Mouse (Mus musculus) cerebellum, adult 2 months (tissue): ENCODE measurements around the gene Cacna2d4. TPM values are rescaled to one million over a fixed set of nuclear protein-coding genes. Genes with fewer than 3 reads are reported as not detected.
"Not testable (repeated sequence)": the region's sequence is repeated elsewhere in the genome, so short reads cannot be mapped to it uniquely, and the experiment has no call there.

ENCODE experiments used
- DNase-seq, 2 experiments: peaks; one replicate each; pipeline ENCODE4 v3.0.0; 2021
- H3K27ac ChIP-seq: fragments of 200-500 bp; 2 replicates; pipeline ENCODE4 v1.5.1; 2012; ENCODE audit warnings: low read length, control low read depth, inconsistent platforms; ENCODE audit not compliant: insufficient read depth
- H3K27me3 ChIP-seq: fragments of 200-500 bp; 2 replicates; pipeline ENCODE4 v1.6.1; 2012; ENCODE audit warnings: inconsistent platforms, mild to moderate bottlenecking, low read length, moderate library complexity; ENCODE audit not compliant: control insufficient read depth, insufficient read depth
- H3K4me1 ChIP-seq: fragments of 200-500 bp; 2 replicates; pipeline ENCODE4 v1.6.1; 2011; ENCODE audit warnings: low read length; ENCODE audit not compliant: control insufficient read depth, insufficient read depth
- H3K4me3 ChIP-seq: fragments of 200-500 bp; replicated peaks from 2 replicates; pipeline ENCODE3; 2011; ENCODE audit warnings: mild to moderate bottlenecking, low read depth, low read length, control low read depth; ENCODE audit not compliant: insufficient read depth
- CTCF ChIP-seq: fragments of 200-500 bp; IDR thresholded peaks from 2 replicates; pipeline ENCODE4 v1.5.1; 2011; ENCODE audit warnings: low read depth, mild to moderate bottlenecking, control low read depth, low read length, moderate library complexity, borderline replicate concordance; ENCODE audit not compliant: insufficient read depth
- POLR2A ChIP-seq: fragments of 200-500 bp; IDR thresholded peaks from 2 replicates; pipeline ENCODE4 v1.6.1; 2011; ENCODE audit warnings: low read length, control low read depth, borderline replicate concordance; ENCODE audit not compliant: insufficient read depth
- WGBS: fragments of 180-500 bp; shearing (Covaris S2); methylation state at CpG from one replicate; pipeline ENCODE4 v1.1.7; 2018; 5-methylcytosine and 5-hydroxymethylcytosine counted together
- polyA plus RNA-seq: library from polyadenylated mRNA; depleted of rRNA; stranded (reverse); fragments of >200 nt; gene quantifications from 2 replicates; pipeline ENCODE4 v1.2.3, GENCODE M21; 2012

The Cacna2d4 gene
- polyA plus RNA-seq, 1 experiment = 3.2 TPM

DNA sequence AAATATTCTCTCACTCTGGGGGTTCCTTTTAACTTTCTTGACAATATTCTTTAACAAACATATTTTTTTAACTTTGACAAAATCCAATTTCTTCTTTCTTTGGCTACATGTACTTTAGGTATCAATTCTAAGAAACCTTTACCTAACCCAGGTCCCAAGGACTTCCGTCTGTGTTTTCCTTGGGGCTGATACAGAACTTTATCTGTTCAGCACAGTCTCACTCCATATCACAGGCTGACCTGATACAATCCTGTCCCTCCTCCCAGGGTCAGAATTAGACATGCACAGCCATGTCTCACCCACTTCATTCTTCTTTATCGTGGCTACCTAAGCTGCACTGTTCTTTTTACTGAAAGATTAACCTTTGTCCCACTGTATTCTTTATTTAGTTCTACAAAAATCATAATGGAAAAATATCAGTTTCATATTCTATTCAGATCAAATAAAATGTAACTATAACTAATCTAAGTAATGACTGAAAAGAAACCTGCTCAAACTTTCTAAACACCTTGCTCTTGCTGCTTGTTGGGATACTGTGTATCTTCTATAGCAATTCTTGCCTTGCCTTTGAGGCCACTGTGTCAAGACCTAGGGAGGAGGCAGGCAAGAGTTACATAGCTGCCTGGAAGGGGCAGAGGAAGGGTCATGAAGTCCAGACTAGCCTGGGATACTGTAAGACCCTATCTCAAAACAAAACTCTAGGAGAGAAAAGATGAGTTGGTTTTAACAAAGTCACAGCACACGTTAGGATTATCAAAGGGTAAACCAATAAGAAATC is 124.8 kb downstream of the Cacna2d4 start:
- no peak overlapping the region for H3K27ac ChIP-seq

DNA sequence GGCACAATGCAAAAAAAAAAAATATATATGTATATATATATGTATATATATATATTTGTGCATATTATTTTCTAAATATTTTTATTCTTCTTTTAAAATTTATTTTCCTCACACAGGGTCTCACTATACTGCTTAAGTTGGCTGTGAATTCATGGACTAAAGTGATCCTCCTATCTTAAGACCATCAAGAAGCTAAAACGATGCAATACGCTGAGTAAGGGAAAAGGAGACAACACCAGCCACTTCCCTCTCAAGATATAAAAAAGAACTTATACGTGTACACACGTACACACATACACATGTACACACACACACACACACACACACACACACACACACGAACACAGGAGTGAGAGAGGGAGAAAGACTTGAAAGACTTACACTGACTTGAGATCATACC is 127.3 kb downstream of the Cacna2d4 start:
- DNase-seq = no peak
- TF ChIP-seq POLR2A (no peak), CTCF (no peak)
- 91% methylated on average over 5 of the region's 5 CpGs for WGBS
- no peak overlapping the region for H3K4me3 ChIP-seq
- no peaks in the 10 kb centered on the region for H3K4me1 ChIP-seq
- no peaks in the 10 kb centered on the region; the same call in 1 of the 2 replicates for H3K27me3 ChIP-seq
- no peak overlapping the region for H3K27ac ChIP-seq

More for the DNA sequence above, 124.8 kb downstream of the Cacna2d4 start:
- Histone ChIP-seq H3K4me1 (no peaks in the 10 kb centered on the region), H3K27me3 (no peaks in the 10 kb centered on the region), H3K4me3 (no peak overlapping the region)
- DNase-seq = no peak
- TF ChIP-seq POLR2A (no peak), CTCF (no peak)
- 93% methylated on average over 3 of the region's 3 CpGs for WGBS

DNA sequence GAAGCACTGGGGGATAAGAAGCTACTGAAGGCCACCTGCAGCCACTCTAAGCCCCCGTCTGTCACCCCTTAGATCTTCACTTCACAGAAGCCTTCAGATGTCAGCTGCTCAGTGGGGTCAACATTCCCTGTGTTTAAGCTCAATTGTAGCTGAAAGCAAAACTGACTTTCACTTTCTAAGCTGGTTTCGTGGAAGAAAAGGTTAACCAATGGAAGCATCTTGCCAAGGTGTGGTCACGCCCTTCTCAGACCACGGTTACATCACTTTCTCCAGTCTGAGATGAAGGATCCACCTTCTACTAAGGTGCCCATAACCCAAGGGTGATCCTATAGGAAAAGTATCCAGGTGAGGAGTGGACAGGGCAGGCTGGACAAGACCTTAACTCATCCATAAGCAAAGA is 130.5 kb downstream of the Cacna2d4 start:
- not testable (repeated sequence) for DNase-seq, H3K4me1 ChIP-seq, H3K27me3 ChIP-seq, H3K4me3 ChIP-seq, H3K27ac ChIP-seq
- 91% methylated on average over 4 of the region's 4 CpGs for WGBS

DNA sequence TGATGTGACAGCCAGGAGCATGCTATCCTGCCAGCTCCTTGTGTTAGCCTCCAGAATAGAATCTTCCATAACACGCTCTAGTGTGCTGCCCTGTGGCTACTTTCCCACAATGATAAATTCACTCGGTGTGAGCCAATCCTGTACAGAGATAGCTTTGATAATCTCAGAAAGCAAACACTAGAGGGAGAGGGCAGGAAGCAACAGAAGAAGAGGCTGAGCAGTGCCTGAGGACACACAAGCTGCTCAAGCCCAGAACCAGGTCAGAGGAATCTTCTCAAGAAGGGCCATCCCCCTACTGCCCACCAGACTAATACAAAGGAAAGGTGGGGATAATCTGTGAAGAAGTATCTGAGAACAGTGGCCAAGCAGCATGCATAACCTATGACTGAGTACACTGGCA is 131.1 kb downstream of the Cacna2d4 start:
- Histone ChIP-seq H3K27me3 (no peaks in the 10 kb centered on the region; the same call in 1 of the 2 replicates), H3K27ac (no peak overlapping the region), H3K4me1 (no peaks in the 10 kb centered on the region), H3K4me3 (no peak overlapping the region)
- DNase-seq = no peak
- no peak for TF ChIP-seq POLR2A
- no peak for TF ChIP-seq CTCF
- 39% methylated on average over 2 of the region's 2 CpGs for WGBS

DNA sequence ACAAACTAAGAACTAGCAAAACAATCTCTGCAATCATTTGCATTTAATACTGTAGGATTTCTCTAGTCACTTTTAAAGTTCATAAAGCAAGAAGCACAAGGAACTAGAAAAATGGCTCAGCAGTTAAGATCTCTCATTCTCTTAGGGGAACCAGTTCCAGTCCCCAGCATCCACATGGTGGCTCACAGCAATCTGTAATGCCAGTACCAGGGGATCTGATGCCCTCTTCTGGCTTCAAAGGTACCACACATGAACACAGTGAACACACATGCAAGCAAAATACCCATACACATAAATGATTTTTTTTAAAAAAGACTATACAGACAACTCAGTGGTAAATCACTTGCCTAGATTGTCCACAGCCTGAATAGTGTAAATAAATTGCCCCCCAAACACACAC is 135.3 kb downstream of the Cacna2d4 start:
- DNase-seq = no peak
- no peak overlapping the region for H3K4me3 ChIP-seq
- H3K4me1 ChIP-seq = peaks cover 2% of the 10 kb centered on the region; the same call in 1 of the 2 replicates
- H3K27me3 ChIP-seq = no peaks in the 10 kb centered on the region; the same call in 1 of the 2 replicates
- peak; percentile 20; the same call in 1 of the 2 replicates for TF ChIP-seq CTCF
- no peak for TF ChIP-seq POLR2A
- H3K27ac ChIP-seq = no peak overlapping the region

DNA sequence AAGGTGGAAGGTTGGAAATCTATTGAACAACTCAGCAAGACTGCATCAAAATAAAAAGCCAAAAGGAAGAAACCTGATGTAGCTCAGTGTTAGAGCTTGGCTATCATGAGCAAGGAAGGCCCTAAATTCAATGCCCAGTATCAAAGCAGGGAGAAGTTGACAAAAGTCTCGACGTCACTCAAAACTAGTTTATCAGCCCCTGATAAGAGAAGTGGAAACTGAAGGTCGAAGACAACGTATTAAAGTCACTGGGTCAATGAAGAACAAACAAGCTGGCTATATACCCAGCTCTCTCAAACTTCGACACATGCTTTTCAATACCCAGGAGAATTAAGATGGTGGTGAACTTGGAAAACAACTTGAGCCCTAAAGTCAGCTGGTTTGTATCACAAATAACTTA is 135.9 kb downstream of the Cacna2d4 start:
- Histone ChIP-seq H3K27ac (no peak overlapping the region), H3K27me3 (no peaks in the 10 kb centered on the region; the same call in 1 of the 2 replicates), H3K4me3 (no peak overlapping the region), H3K4me1 (peaks cover 2% of the 10 kb centered on the region; the same call in 1 of the 2 replicates)
- no peak for DNase-seq
- TF ChIP-seq CTCF (no peak), POLR2A (no peak)
- 88% methylated on average over 5 of the region's 5 CpGs for WGBS

DNA sequence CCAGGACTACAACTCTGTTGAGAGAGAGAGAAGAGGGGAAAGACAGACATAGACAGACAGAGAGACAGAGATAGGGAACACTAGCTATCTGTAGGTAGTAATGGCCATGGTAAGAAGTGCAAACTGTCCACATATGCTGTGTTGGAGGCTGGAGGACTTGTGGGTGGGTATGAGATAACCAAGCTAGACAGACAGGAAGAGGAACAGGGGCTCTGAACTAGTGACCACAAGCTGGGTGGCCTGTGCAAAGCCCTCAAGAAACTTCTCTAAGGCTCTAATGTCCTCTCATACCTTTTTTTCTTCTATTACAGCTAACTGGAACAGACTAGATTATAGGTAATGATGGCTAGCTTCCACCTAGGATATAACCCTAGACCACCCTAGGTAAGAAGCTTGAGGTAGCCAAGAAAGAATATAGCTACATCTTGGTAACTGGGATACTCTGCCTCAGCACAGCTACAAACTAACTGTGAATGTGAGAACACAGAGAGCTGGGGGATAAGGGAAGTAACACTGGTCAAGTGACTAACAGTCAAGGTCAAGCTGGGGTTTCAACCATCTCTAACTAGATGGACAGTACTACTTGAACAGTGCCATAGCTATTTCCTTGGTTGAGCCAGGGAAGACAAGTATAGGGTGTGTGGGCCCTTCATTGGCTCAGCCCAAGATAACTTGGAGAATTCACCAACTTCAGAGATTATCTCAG is 136.8 kb downstream of the Cacna2d4 start:
- H3K4me1 ChIP-seq = peaks cover 2% of the 10 kb centered on the region; the same call in 1 of the 2 replicates
- no peak overlapping the region for H3K27ac ChIP-seq
- TF ChIP-seq POLR2A = no peak
- TF ChIP-seq CTCF = no peak
- H3K4me3 ChIP-seq = no peak overlapping the region
- no peaks in the 10 kb centered on the region for H3K27me3 ChIP-seq
- no peak for DNase-seq

DNA sequence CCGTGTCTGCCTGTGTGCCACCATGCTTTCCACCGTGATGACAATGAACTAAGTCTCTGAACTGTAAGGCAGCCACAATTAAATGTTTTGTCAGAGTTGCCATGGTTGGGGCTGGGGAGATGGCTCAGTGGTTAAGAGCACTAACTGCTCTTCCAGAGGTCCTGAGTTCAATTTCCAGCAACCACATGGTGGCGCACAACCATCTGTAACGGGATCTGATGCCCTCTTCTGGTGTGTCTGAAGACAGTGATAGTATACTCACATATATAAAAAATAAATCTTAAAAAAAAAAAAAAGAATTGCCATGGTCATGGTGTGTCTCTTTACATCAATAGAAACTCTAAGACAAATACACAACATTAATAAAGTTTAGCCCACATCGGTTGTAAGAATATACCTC is 138.7 kb downstream of the Cacna2d4 start:
- WGBS = 73% methylated on average over 5 of the region's 5 CpGs
- Histone ChIP-seq H3K4me1 (peaks cover 2% of the 10 kb centered on the region; the same call in 1 of the 2 replicates), H3K4me3 (no peak overlapping the region), H3K27me3 (no peaks in the 10 kb centered on the region), H3K27ac (no peak overlapping the region)
- DNase-seq = no peak
- TF ChIP-seq POLR2A (no peak), CTCF (no peak)
